Mouse (Mus musculus) forebrain, postnatal 0 days (tissue): ENCODE data around the gene Micu1. TPM values are rescaled to one million over a fixed set of nuclear protein-coding genes. Genes with fewer than 3 reads are reported as not detected.

ENCODE experiments used
- ATAC-seq: fragments of 200-750 bp; cut with Nextera tagmentation; 2 replicates; pipeline ENCODE4 v1.8.0; 2017; ENCODE audit warnings: mild to moderate bottlenecking, moderate library complexity
- DNase-seq: peaks from one replicate; pipeline ENCODE4 v3.0.0-alpha.2; 2015
- H3K27ac ChIP-seq: fragments of 300-500 bp; sonication (generic); 2 replicates; pipeline ENCODE4 v1.5.1; 2014; ENCODE audit warnings: low read depth, mild to moderate bottlenecking, antibody characterized with exemption, low read length, moderate library complexity, mixed read lengths
- H3K27me3 ChIP-seq: fragments of 300-500 bp; sonication (generic); 2 replicates; pipeline ENCODE4 v1.6.1; 2014; ENCODE audit warnings: mild to moderate bottlenecking, low read length, mixed read lengths; ENCODE audit not compliant: insufficient read depth
- H3K36me3 ChIP-seq: fragments of 300-500 bp; sonication (generic); 2 replicates; pipeline ENCODE4 v1.6.1; 2014; ENCODE audit warnings: mild to moderate bottlenecking, moderate library complexity; ENCODE audit not compliant: insufficient read depth
- H3K4me1 ChIP-seq: fragments of 300-500 bp; sonication (generic); 2 replicates; pipeline ENCODE4 v1.6.1; 2014; ENCODE audit warnings: antibody characterized with exemption; ENCODE audit not compliant: insufficient read depth
- H3K4me2 ChIP-seq: fragments of 300-500 bp; sonication (generic); 2 replicates; pipeline ENCODE4 v1.6.1; 2014; ENCODE audit warnings: low read depth, mild to moderate bottlenecking, moderate library complexity
- H3K4me3 ChIP-seq: fragments of 300-500 bp; sonication (generic); 2 replicates; pipeline ENCODE4 v1.5.1; 2014; ENCODE audit warnings: low read depth, low read length, mixed read lengths
- H3K9ac ChIP-seq: fragments of 300-500 bp; sonication (generic); 2 replicates; pipeline ENCODE4 v1.6.1; 2014; ENCODE audit warnings: mild to moderate bottlenecking
- H3K9me3 ChIP-seq: fragments of 300-500 bp; sonication (generic); 2 replicates; pipeline ENCODE4 v1.6.1; 2016; ENCODE audit warnings: low read length
- CTCF ChIP-seq: sonication (generic); IDR thresholded peaks from 2 replicates; pipeline ENCODE4 v1.5.1; 2016; ENCODE audit warnings: antibody characterized with exemption, control low read depth, low read depth
- WGBS: fragments of 180-500 bp; shearing (Covaris S2); extraction: QIAGEN DNeasy Blood & Tissue Kit; methylation state at CpG from one replicate; pipeline ENCODE4 v1.1.7; 2014; 5-methylcytosine and 5-hydroxymethylcytosine counted together
- polyA plus RNA-seq: library from polyadenylated mRNA; unstranded; fragments of >200 nt; fragmentation: Nextera tagmentation; extraction: Ambion mirVana; gene quantifications from 2 replicates; pipeline ENCODE4 v1.2.1, GENCODE M21; 2015
- total RNA-seq: library from RNA; depleted of rRNA; stranded (reverse); fragments of >200 nt; gene quantifications from 2 replicates; pipeline ENCODE4 v1.2.3, GENCODE M21; 2014

Gene Micu1
- total and polyA plus RNA-seq, 2 experiments from 2014 or later: 69.6 to 72.0 TPM

DNA sequence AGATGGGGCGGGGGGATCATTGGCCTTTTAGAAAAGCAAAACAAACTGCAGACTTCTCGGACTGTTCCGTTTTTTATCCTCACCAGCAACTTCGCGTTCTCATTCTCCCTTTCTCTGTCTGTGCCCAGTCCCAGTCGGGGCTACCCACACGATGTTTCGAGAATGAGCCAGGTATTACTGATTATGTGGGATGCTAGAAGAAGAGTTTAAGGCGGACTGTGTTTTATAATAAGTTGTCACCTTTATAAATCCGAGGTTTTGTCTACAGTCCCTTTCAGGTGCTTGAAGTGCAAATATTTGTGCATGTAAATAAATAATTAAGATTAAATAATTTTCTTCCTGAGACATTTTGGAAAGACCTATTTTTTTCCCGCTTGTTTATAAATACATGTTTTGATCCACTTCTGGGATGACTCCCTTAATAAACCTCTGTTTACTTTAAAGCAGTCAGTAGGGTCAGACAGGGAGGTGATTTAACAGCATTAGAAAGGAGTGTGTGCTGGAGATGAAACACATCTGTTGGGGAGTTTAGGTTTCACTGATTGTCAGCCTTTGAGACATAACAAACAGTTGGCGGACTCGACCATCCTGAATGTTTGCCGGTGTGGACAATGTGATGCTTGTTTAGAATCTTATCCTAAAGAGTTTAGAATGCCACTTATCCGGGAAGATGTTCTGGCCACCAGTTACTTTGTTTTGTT, 933 bp downstream of the Micu1 start:
- ATAC-seq (no peak), DNase-seq (no peak)
- peaks cover 6% of the 10 kb centered on the region; the same call in 1 of the 2 replicates for H3K4me1 ChIP-seq
- H3K9ac ChIP-seq: peak overlapping the region; percentile 75
- no peaks in the 10 kb centered on the region for H3K27me3 ChIP-seq
- TF ChIP-seq CTCF: no peak
- H3K27ac ChIP-seq: peak overlapping the region; percentile 46; the same call in 1 of the 2 replicates
- H3K36me3 ChIP-seq: no peaks in the 10 kb centered on the region
- H3K4me3 ChIP-seq: peak overlapping the region; percentile 92
- peak overlapping the region; percentile 82 for H3K4me2 ChIP-seq
- 6% methylated on average over 15 of the region's 15 CpGs for WGBS
- no peaks in the 10 kb centered on the region for H3K9me3 ChIP-seq

DNA sequence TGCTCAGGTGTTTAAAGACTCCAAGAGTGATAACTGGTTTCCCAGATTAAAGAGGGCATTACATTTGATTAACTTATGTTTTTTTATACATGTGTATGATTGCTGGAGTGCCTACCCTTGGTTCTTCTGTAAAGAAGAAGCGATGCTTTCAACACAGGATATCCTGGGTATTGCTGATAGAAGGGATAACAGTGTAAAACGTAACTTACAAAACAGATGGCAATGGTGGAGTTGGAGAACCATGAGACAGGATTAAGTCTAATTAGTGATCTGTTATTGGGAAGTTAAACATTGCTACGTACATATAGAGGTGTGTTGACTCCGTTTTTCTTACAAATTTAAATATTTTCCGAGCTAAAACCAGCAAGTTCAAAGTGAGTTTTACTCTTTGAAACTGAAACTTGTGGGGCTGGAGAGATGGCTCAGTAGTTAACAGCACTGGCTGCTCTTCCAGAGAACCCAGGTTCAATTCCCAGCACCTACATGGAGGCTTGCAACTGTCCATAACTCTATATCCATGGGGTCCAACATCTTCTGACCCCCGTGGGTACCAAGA, 4.8 kb downstream of the Micu1 start:
- no peak for TF ChIP-seq CTCF

DNA sequence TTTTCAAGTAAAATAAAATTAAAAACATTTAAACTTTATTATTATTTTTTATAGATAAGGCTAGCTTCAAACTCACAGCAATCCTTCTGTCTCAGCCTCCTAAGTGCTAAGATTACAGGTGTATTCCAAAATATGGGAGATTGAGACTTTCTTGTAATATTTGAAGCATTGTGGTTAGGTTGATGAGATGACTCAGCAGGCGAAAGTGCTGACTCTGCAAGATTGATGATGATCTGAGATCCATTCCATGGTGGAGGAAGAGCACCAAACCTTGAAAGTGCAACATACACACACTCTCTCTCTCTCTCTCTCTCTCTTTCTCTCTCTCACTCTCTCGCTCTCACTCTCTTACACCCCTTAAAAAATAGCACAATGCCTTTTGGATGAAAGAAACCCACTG, 5.3 kb downstream of the Micu1 start:
- Histone ChIP-seq H3K27ac (no peak overlapping the region), H3K27me3 (no peaks in the 10 kb centered on the region), H3K9ac (no peak overlapping the region), H3K4me2 (no peak overlapping the region), H3K4me3 (no peak overlapping the region), H3K36me3 (0 out of 2 replicates have a peak, but pooled peaks cover 3% of the 10 kb centered on the region), H3K4me1 (peaks cover 6% of the 10 kb centered on the region; the same call in 1 of the 2 replicates), H3K9me3 (no peaks in the 10 kb centered on the region)
- TF ChIP-seq CTCF: no peak
- ATAC-seq (no peak), DNase-seq (no peak)
- WGBS: 90% methylated on average over 2 of the region's 2 CpGs

More for the DNA sequence above, 4.8 kb downstream of the Micu1 start:
- WGBS: 91% methylated on average over 6 of the region's 6 CpGs
- DNase-seq (no peak), ATAC-seq (no peak)
- Histone ChIP-seq H3K9ac (no peak overlapping the region), H3K27ac (no peak overlapping the region), H3K4me2 (no peak overlapping the region), H3K36me3 (0 out of 2 replicates have a peak, but pooled peaks cover 3% of the 10 kb centered on the region), H3K9me3 (no peaks in the 10 kb centered on the region), H3K4me1 (peaks cover 6% of the 10 kb centered on the region; the same call in 1 of the 2 replicates), H3K4me3 (no peak overlapping the region), H3K27me3 (no peaks in the 10 kb centered on the region)

DNA sequence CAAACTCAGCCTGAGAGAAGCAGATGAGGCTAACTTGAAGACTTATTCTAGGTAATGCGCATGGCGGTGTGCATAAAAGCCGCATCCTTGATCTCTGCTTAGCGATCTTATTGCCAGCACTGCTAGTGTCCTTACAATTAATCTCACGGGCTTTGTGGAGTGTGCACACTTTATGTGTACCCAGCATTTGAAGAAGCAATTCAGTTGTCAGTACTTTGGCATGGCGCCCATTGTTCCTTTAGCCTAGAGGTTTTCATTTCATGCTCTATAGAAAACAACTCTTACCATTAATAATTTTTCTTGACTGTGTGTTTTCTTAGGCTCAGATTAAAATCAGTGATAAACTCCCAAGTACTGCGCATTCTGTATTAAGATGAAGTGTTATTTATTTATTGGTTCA, 7.0 kb downstream of the Micu1 start:
- Histone ChIP-seq H3K9me3 (no peaks in the 10 kb centered on the region), H3K4me1 (no peaks in the 10 kb centered on the region), H3K36me3 (0 out of 2 replicates have a peak, but pooled peaks cover 3% of the 10 kb centered on the region), H3K27me3 (no peaks in the 10 kb centered on the region), H3K4me2 (no peak overlapping the region), H3K4me3 (no peak overlapping the region), H3K9ac (no peak overlapping the region), H3K27ac (no peak overlapping the region)
- peak; percentile 13 for DNase-seq
- TF ChIP-seq CTCF: no peak
- ATAC-seq: no peak
- WGBS: 65% methylated on average over 7 of the region's 7 CpGs

DNA sequence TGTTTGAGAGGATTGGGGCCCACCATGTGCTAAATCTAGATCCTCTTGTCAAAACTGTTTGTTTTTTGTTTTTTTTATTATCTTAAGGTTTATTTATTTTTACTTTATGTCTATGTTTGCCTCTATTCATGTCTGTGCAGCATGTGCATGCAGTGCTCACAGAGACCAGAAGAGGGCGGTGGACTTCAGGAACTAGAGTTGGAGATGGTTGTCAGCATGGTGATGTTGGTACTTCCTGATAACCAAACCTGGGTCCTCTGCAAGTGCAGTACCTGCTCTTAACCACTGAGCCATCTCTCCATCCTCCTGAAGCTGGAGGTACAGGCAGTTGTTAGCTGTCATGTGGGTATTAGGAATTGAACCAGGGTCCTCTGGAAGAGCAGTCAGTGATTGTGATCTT, 8.0 kb downstream of the Micu1 start:
- H3K27me3 ChIP-seq: no peaks in the 10 kb centered on the region
- no peak overlapping the region for H3K27ac ChIP-seq
- H3K4me3 ChIP-seq: no peak overlapping the region
- 0 out of 2 replicates have a peak, but pooled peaks cover 3% of the 10 kb centered on the region for H3K36me3 ChIP-seq
- 88% methylated on average over 1 of the region's 1 CpGs for WGBS
- H3K4me2 ChIP-seq: no peak overlapping the region
- no peaks in the 10 kb centered on the region for H3K9me3 ChIP-seq
- no peak; the same call in 1 of the 2 replicates for ATAC-seq
- no peak overlapping the region for H3K9ac ChIP-seq
- no peaks in the 10 kb centered on the region for H3K4me1 ChIP-seq
- DNase-seq: no peak
- peak; percentile 53 for TF ChIP-seq CTCF

DNA sequence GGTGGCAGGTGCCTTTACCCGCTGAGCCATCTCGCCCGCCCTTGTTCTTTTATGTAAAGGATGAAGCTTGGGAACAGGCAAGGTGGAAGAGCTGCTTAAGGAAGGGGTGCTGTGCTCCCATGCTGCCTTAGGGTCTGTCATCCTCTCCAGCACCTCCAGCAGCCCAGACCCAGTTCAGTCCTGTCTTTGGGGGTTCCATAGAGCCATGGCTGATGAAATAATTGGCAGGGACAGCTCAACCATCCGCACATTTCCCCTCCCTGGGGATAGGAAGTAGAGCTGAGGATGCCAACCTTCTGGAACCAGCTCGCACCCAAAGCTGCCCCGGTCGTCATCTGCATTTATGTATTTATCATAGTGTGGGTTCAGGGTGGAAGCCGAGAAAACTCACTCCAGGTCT, 9.8 kb downstream of the Micu1 start:
- ATAC-seq: no peak

DNA sequence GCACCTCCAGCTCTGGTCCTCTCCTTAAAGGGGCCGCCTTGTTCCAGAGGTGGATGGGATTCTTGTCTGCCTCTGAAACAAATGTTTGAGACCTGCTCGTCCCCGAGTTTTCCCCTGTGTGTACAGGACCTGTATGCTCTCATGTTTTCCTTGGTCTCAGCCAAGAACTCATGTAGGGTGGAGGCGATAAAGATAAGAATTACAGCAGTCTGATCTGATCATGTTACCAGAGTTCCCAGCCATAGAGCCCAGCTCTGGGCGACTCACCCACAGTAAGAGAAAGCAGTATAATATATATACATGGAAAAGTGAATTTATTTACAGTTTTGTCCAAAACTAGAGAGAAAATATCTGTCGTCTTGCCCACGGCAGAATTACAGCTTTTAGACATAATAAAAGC, 17.7 kb downstream of the Micu1 start:
- TF ChIP-seq CTCF: no peak
- H3K36me3 ChIP-seq: no peaks in the 10 kb centered on the region
- no peak for DNase-seq
- no peak overlapping the region for H3K9ac ChIP-seq
- no peak overlapping the region for H3K4me2 ChIP-seq
- no peaks in the 10 kb centered on the region for H3K9me3 ChIP-seq
- H3K4me3 ChIP-seq: no peak overlapping the region
- no peaks in the 10 kb centered on the region for H3K27me3 ChIP-seq
- ATAC-seq: no peak
- no peaks in the 10 kb centered on the region for H3K4me1 ChIP-seq
- H3K27ac ChIP-seq: no peak overlapping the region
- 88% methylated on average over 7 of the region's 7 CpGs for WGBS

More for the DNA sequence above, 9.8 kb downstream of the Micu1 start:
- H3K27ac ChIP-seq: no peak overlapping the region
- no peak overlapping the region for H3K9ac ChIP-seq
- no peaks in the 10 kb centered on the region for H3K27me3 ChIP-seq
- H3K4me2 ChIP-seq: no peak overlapping the region
- H3K4me1 ChIP-seq: no peaks in the 10 kb centered on the region
- no peak for TF ChIP-seq CTCF
- H3K36me3 ChIP-seq: 0 out of 2 replicates have a peak, but pooled peaks cover 3% of the 10 kb centered on the region
- DNase-seq: no peak
- H3K9me3 ChIP-seq: no peaks in the 10 kb centered on the region
- H3K4me3 ChIP-seq: no peak overlapping the region
- 93% methylated on average over 8 of the region's 8 CpGs for WGBS
